Mouse (Mus musculus) megakaryocyte, embryonic 14.5 days (primary cell): ENCODE measurements around the gene Alyref.

Source experiments
- FLI1 ChIP-seq: IDR thresholded peaks from 2 replicates; pipeline ENCODE4 v1.6.1; 2012; ENCODE audit warnings: low read length, inconsistent platforms, mixed read lengths
- GATA1 ChIP-seq: IDR thresholded peaks from 3 replicates; pipeline ENCODE4 v1.6.1; 2012; ENCODE audit warnings: mixed read lengths, low read length, inconsistent platforms, borderline replicate concordance

- TF ChIP-seq GATA1: no peak
- TF ChIP-seq FLI1: no peak
Observed at GRCm38 (mm10) chr11:120565114-120565513, 33.1 kb downstream of the Alyref start.
